Comparison of ENCODE assay signal across 26 mouse cellular contexts in genomic region chr11:96714011-96714410, GRCm38 (mm10).
DNase-seq lines count a peak whose midpoint lies in the region; ATAC-seq and TF ChIP-seq lines count a peak whose summit lies in the region.
"Had no signal": no experiment of that assay in that cellular context is flagged by ENCODE, and none has a peak within 500 bp of the region (broad histone marks: within the 10 kb centered on the region; RNA-seq: fewer than 3 reads in every experiment).

No protein-coding gene starts in this region.

- peaks cover 18% of the 10 kb centered on the region for H3K4me1 ChIP-seq in forebrain, embryonic 13.5 days
- peaks cover 9% of the 10 kb centered on the region for H3K4me1 ChIP-seq in forebrain, embryonic 15.5 days
- H3K4me1 ChIP-seq in hindbrain, embryonic 15.5 days (replicated peaks): peaks cover 25% of the 10 kb centered on the region
- H3K4me1 ChIP-seq in hindbrain, embryonic 11.5 days (replicated peaks; ENCODE audit: control insufficient read depth, insufficient read depth, low read length): peaks cover 8% of the 10 kb centered on the region; the same call in 1 of the 2 replicates
- H3K4me1 ChIP-seq in ES-Bruce4 (ENCODE audit: control insufficient read depth, insufficient read depth, low read length): peaks cover 1% of the 10 kb centered on the region
- peaks cover 27% of the 10 kb centered on the region for H3K4me1 ChIP-seq in neural tube, embryonic 12.5 days
- H3K4me1 ChIP-seq: liver, embryonic 15.5 days had no signal

- no peak for ATAC-seq in forebrain, embryonic 13.5 days
- ATAC-seq in forebrain, embryonic 15.5 days (replicated peaks): no peak
- no peak for ATAC-seq in hindbrain, embryonic 15.5 days (ENCODE audit: low FRiP score, low read depth)
- ATAC-seq in hindbrain, embryonic 11.5 days (ENCODE audit: low FRiP score): no peak
- ATAC-seq in neural tube, embryonic 12.5 days (ENCODE audit: low FRiP score, low read depth): no peak
- ATAC-seq: forebrain, embryonic 14.5 days; intestine, embryonic 16.5 days had no signal

- no peak overlapping the region for H3K4me3 ChIP-seq in forebrain, embryonic 13.5 days
- no peak overlapping the region for H3K4me3 ChIP-seq in forebrain, embryonic 15.5 days
- H3K4me3 ChIP-seq in hindbrain, embryonic 15.5 days: no peak overlapping the region
- H3K4me3 ChIP-seq in hindbrain, embryonic 11.5 days (ENCODE audit: low read depth, low read length): no peak overlapping the region
- H3K4me3 ChIP-seq in ES-Bruce4 (ENCODE audit: low read depth, low read length): peak overlapping the region; percentile 35
- no peak overlapping the region for H3K4me3 ChIP-seq in neural tube, embryonic 12.5 days
- H3K4me3 ChIP-seq: embryonic facial prominence, embryonic 13.5 days; heart, adult 2 months; left cerebral cortex, adult 2 months; limb, embryonic 12.5 days; liver, embryonic 15.5 days had no signal

- no peaks in the 10 kb centered on the region for H3K27me3 ChIP-seq in forebrain, embryonic 13.5 days
- H3K27me3 ChIP-seq in forebrain, embryonic 15.5 days: no peaks in the 10 kb centered on the region
- H3K27me3 ChIP-seq in hindbrain, embryonic 15.5 days: no peaks in the 10 kb centered on the region
- H3K27me3 ChIP-seq in hindbrain, embryonic 11.5 days (ENCODE audit: control insufficient read depth, insufficient read depth, low read length): no peaks in the 10 kb centered on the region
- H3K27me3 ChIP-seq in ES-Bruce4 (ENCODE audit: control insufficient read depth, insufficient read depth, low read length, poor library complexity, severe bottlenecking): no peaks in the 10 kb centered on the region
- no peaks in the 10 kb centered on the region for H3K27me3 ChIP-seq in neural tube, embryonic 12.5 days (replicated peaks)
- H3K27me3 ChIP-seq: embryonic facial prominence, embryonic 13.5 days had no signal

- TF ChIP-seq POLR2A in ES-Bruce4 (IDR thresholded peaks at IDR 0.05; ENCODE audit: insufficient read depth, low read length): no peak

- no peak for TF ChIP-seq EP300 in ES-Bruce4 (IDR thresholded peaks at IDR 0.05; ENCODE audit: insufficient read depth, low read depth, low read length)

- WGBS in forebrain, embryonic 13.5 days: 55% methylated on average over 7 of the region's 7 CpGs
- WGBS in forebrain, embryonic 15.5 days: 50% methylated on average over 7 of the region's 7 CpGs
- 50% methylated on average over 7 of the region's 7 CpGs for WGBS in hindbrain, embryonic 15.5 days
- 66% methylated on average over 7 of the region's 7 CpGs for WGBS in hindbrain, embryonic 11.5 days
- WGBS in neural tube, embryonic 12.5 days: 50% methylated on average over 7 of the region's 7 CpGs

- H3K27ac ChIP-seq in forebrain, embryonic 13.5 days: peak overlapping the region; percentile 19; the same call in 1 of the 2 replicates
- no peak overlapping the region for H3K27ac ChIP-seq in forebrain, embryonic 15.5 days (replicated peaks)
- peak overlapping the region; percentile 69 for H3K27ac ChIP-seq in hindbrain, embryonic 15.5 days (replicated peaks)
- no peak overlapping the region for H3K27ac ChIP-seq in hindbrain, embryonic 11.5 days (ENCODE audit: low read depth, low read length)
- H3K27ac ChIP-seq in ES-Bruce4 (ENCODE audit: insufficient read depth, low read length): peak overlapping the region; percentile 99
- peak overlapping the region; percentile 39 for H3K27ac ChIP-seq in neural tube, embryonic 12.5 days
- H3K27ac ChIP-seq: embryonic facial prominence, embryonic 13.5 days; heart, adult 2 months; left cerebral cortex, adult 2 months; limb, embryonic 12.5 days; liver, embryonic 15.5 days; stomach, postnatal 0 days had no signal

- no peaks in the 10 kb centered on the region for H3K9me3 ChIP-seq in forebrain, embryonic 13.5 days (replicated peaks)
- no peaks in the 10 kb centered on the region for H3K9me3 ChIP-seq in forebrain, embryonic 15.5 days
- H3K9me3 ChIP-seq in hindbrain, embryonic 15.5 days: no peaks in the 10 kb centered on the region
- no peaks in the 10 kb centered on the region for H3K9me3 ChIP-seq in hindbrain, embryonic 11.5 days (ENCODE audit: control insufficient read depth, low read length)
- no peaks in the 10 kb centered on the region for H3K9me3 ChIP-seq in ES-Bruce4 (replicated peaks; ENCODE audit: control insufficient read depth, insufficient read depth, low read length, poor library complexity, severe bottlenecking)
- H3K9me3 ChIP-seq in neural tube, embryonic 12.5 days: no peaks in the 10 kb centered on the region
- H3K9me3 ChIP-seq: embryonic facial prominence, embryonic 13.5 days; limb, embryonic 12.5 days; liver, embryonic 15.5 days had no signal

- TF ChIP-seq CTCF in ES-Bruce4 (IDR thresholded peaks at IDR 0.05; ENCODE audit: low read depth, low read length): no peak

- no peak overlapping the region for H3K4me2 ChIP-seq in forebrain, embryonic 13.5 days
- no peak overlapping the region for H3K4me2 ChIP-seq in forebrain, embryonic 15.5 days (replicated peaks)
- no peak overlapping the region for H3K4me2 ChIP-seq in hindbrain, embryonic 15.5 days
- H3K4me2 ChIP-seq in hindbrain, embryonic 11.5 days (replicated peaks; ENCODE audit: low read depth, low read length): no peak overlapping the region
- H3K4me2 ChIP-seq in neural tube, embryonic 12.5 days (replicated peaks): no peak overlapping the region
- H3K4me2 ChIP-seq: embryonic facial prominence, embryonic 13.5 days; limb, embryonic 12.5 days; liver, embryonic 15.5 days; lung, embryonic 14.5 days had no signal

- no peak for DNase-seq in hindbrain, embryonic 11.5 days (ENCODE audit: low spot score)
- DNase-seq in testis, postnatal 14 days (ENCODE audit: low spot score): no peak
- DNase-seq in cerebellum, adult 11 months: no peak
- DNase-seq: adrenal gland, postnatal 14 days; cerebellum, adult 11-12 months; cerebellum, adult 9-11 months; heart, adult 2 months; kidney, adult 9 months; lung, postnatal 14 days; right cerebral cortex, adult 18-20 months; right cerebral cortex, postnatal 4 days; thymus, adult 2 months; thymus, postnatal 36 days had no signal

- no peaks in the 10 kb centered on the region for H3K36me3 ChIP-seq in forebrain, embryonic 13.5 days (ENCODE audit: poor library complexity, severe bottlenecking)
- no peaks in the 10 kb centered on the region for H3K36me3 ChIP-seq in forebrain, embryonic 15.5 days
- H3K36me3 ChIP-seq in hindbrain, embryonic 15.5 days: no peaks in the 10 kb centered on the region
- no peaks in the 10 kb centered on the region for H3K36me3 ChIP-seq in hindbrain, embryonic 11.5 days (ENCODE audit: control insufficient read depth, insufficient read depth, low read length)
- H3K36me3 ChIP-seq in ES-Bruce4 (ENCODE audit: control insufficient read depth, insufficient read depth, low read length, poor library complexity, severe bottlenecking): no peaks in the 10 kb centered on the region
- no peaks in the 10 kb centered on the region for H3K36me3 ChIP-seq in neural tube, embryonic 12.5 days
- H3K36me3 ChIP-seq: embryonic facial prominence, embryonic 13.5 days; limb, embryonic 12.5 days; liver, embryonic 15.5 days had no signal

- H3K9ac ChIP-seq in forebrain, embryonic 13.5 days: no peak overlapping the region
- H3K9ac ChIP-seq in forebrain, embryonic 15.5 days (replicated peaks): no peak overlapping the region
- H3K9ac ChIP-seq in hindbrain, embryonic 15.5 days: no peak overlapping the region
- H3K9ac ChIP-seq in hindbrain, embryonic 11.5 days (ENCODE audit: low read depth, low read length): no peak overlapping the region
- peak overlapping the region; percentile 78 for H3K9ac ChIP-seq in ES-Bruce4 (ENCODE audit: low read depth, poor library complexity, severe bottlenecking)
- H3K9ac ChIP-seq in neural tube, embryonic 12.5 days: no peak overlapping the region
- H3K9ac ChIP-seq: embryonic facial prominence, embryonic 13.5 days; limb, embryonic 12.5 days; liver, embryonic 15.5 days; lung, embryonic 14.5 days had no signal

Comparison
In these comparisons a context has a peak if more than half of its experiments do, and no peak if none do; other contexts are left out.
1. H3K27ac ChIP-seq: peak in forebrain, embryonic 13.5 days (single experiment), hindbrain, embryonic 15.5 days (single experiment), ES-Bruce4 (single experiment) and neural tube, embryonic 12.5 days (single experiment); none in forebrain, embryonic 15.5 days (single experiment) and hindbrain, embryonic 11.5 days (single experiment).